Mouse (Mus musculus): ENCODE measurements around the gene Gm45717. TPM values are rescaled to one million over a fixed set of nuclear protein-coding genes. Genes with fewer than 3 reads are reported as not detected.

Gm45717 gene
- total and polyA plus RNA-seq, 2 experiments from 2014 or later: not detected

DNA sequence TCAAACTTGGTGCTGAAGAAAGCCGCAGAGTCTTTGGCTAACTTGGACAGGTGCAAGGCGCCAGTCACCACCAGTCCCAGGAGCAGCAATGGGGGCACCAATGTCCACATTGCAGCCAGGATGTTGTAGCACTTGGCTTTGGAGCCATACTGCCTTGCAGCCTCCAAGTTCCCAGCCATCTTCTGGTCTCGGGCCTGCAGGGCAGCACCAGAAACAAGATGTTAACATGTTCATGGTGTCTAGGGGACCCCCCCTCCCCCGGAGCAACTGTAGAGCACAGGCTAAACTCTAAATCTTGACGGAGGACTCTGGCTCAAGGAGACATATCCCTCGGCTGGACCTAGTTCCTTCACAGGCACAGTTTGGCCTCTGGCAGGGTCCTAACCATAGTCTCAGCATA is 6.5 kb downstream of the Gm45717 start:
- H3K4me2 ChIP-seq (ENCODE audit: low read depth, low read length): no peak overlapping the region
- no peak overlapping the region for H3K9ac ChIP-seq (replicated peaks; ENCODE audit: low read depth, low read length)
- ATAC-seq (ENCODE audit: insufficient read depth, low read depth) (no peak), DNase-seq (ENCODE audit: low spot score) (no peak)
- no peaks in the 10 kb centered on the region for H3K9me3 ChIP-seq (replicated peaks; ENCODE audit: control insufficient read depth, low read length)
- no peak overlapping the region for H3K4me3 ChIP-seq (ENCODE audit: low read depth, low read length)
- no peaks in the 10 kb centered on the region for H3K27me3 ChIP-seq (ENCODE audit: control insufficient read depth, insufficient read depth, low read length)
- peaks cover 28% of the 10 kb centered on the region; the same call in 1 of the 2 replicates for H3K36me3 ChIP-seq (replicated peaks; ENCODE audit: control insufficient read depth, insufficient read depth, low read length)
- WGBS: 77% methylated on average over 6 of the region's 6 CpGs
- TF ChIP-seq EP300 (IDR thresholded peaks at IDR 0.05; ENCODE audit: low read depth): no peak
- TF ChIP-seq CTCF (IDR thresholded peaks at IDR 0.05; ENCODE audit: low read depth): no peak
- peaks cover 37% of the 10 kb centered on the region for H3K4me1 ChIP-seq (ENCODE audit: control insufficient read depth, insufficient read depth)
- no peak overlapping the region for H3K27ac ChIP-seq (ENCODE audit: low read depth)

DNA sequence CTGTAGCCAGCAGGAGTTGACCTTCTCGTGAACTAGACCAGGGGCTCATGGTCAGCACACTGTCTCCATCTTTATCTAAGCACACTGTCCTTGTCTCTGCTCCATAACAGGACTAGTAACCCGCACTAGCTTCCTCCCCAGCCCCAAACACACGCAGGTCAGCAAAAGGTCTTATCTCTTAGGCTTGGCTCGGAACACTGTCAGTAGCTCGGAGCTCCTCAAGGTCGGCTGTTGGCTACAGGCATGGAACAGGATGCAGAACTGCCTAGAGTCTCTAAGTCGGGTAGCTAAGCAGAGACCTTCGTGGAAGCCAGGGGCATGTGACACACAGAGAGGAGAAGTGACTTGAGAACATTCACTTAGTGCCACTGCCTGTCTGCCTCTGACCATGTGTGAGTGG is 7.6 kb downstream of the Gm45717 start:
- 0 out of 2 replicates have a peak, but pooled peaks have one; percentile 14 for ATAC-seq (ENCODE audit: insufficient read depth, low read depth)
- Histone ChIP-seq H3K27ac (ENCODE audit: low read depth) (peak overlapping the region; percentile 68), H3K4me2 (ENCODE audit: low read depth, low read length) (no peak overlapping the region), H3K4me3 (ENCODE audit: low read depth, low read length) (no peak overlapping the region), H3K4me1 (ENCODE audit: control insufficient read depth, insufficient read depth) (peaks cover 33% of the 10 kb centered on the region), H3K9me3 (replicated peaks; ENCODE audit: control insufficient read depth, low read length) (no peaks in the 10 kb centered on the region), H3K36me3 (replicated peaks; ENCODE audit: control insufficient read depth, insufficient read depth, low read length) (peaks cover 28% of the 10 kb centered on the region; the same call in 1 of the 2 replicates), H3K9ac (replicated peaks; ENCODE audit: low read depth, low read length) (no peak overlapping the region), H3K27me3 (ENCODE audit: control insufficient read depth, insufficient read depth, low read length) (no peaks in the 10 kb centered on the region)
- whole genome bisulfite sequencing: 22% methylated on average over 8 of the region's 8 CpGs
- TF ChIP-seq EP300 (IDR thresholded peaks at IDR 0.05; ENCODE audit: low read depth) (no peak), CTCF (IDR thresholded peaks at IDR 0.05; ENCODE audit: low read depth) (no peak)
- peak; percentile 47 for DNase-seq (ENCODE audit: low spot score)

DNA sequence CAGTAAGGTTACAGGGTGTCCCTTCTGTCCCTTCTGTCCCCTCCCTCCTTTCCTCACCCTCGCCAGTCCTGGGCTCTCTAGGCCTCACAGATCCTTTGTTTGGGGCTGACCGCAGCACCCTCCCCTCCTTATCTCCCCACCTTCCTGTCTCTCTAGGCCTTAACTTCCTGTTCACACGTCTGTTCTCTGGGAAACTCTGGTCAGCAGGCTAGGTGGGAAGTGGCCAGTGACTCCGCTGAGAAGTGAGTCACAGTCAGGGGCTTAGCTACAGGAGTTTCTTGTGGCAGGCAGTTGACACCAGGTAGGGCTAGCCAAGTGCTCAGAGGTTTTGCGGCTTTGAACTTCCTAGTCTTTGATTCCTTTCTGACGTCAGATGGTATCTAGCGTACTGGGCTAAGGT is 8.8 kb downstream of the Gm45717 start:
- DNase-seq (ENCODE audit: low spot score): peak; percentile 74
- ATAC-seq (ENCODE audit: insufficient read depth, low read depth): peak; percentile 53
- 36% methylated on average over 7 of the region's 7 CpGs for WGBS
- H3K9me3 ChIP-seq (replicated peaks; ENCODE audit: control insufficient read depth, low read length): no peaks in the 10 kb centered on the region
- no peak overlapping the region for H3K4me3 ChIP-seq (ENCODE audit: low read depth, low read length)
- H3K9ac ChIP-seq (replicated peaks; ENCODE audit: low read depth, low read length): no peak overlapping the region
- peaks cover 28% of the 10 kb centered on the region; the same call in 1 of the 2 replicates for H3K36me3 ChIP-seq (replicated peaks; ENCODE audit: control insufficient read depth, insufficient read depth, low read length)
- H3K4me1 ChIP-seq (ENCODE audit: control insufficient read depth, insufficient read depth): peaks cover 39% of the 10 kb centered on the region
- no peak for TF ChIP-seq CTCF (IDR thresholded peaks at IDR 0.05; ENCODE audit: low read depth)
- peak; percentile 83 for TF ChIP-seq EP300 (IDR thresholded peaks at IDR 0.05; ENCODE audit: low read depth)
- peak overlapping the region; percentile 68 for H3K27ac ChIP-seq (ENCODE audit: low read depth)
- no peaks in the 10 kb centered on the region for H3K27me3 ChIP-seq (ENCODE audit: control insufficient read depth, insufficient read depth, low read length)
- no peak overlapping the region for H3K4me2 ChIP-seq (ENCODE audit: low read depth, low read length)

DNA sequence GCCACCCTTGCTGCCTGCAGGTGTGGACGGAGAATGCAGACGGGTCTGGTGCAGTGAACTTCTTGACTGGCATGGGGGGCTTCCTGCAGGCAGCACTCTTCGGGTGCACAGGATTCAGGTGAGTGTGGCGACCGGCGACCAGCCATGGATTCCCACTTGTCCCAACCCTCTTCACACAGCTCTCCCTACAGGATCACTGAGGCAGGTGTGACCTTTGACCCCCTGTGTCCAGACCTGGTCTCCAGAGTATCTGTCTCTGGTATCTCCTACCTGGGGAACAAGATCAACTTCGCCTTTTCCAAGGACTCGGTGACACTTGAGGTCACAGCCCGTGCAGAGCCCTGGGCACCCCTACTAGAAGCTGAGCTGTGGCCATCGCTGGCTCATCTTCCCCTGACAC is 9.4 kb downstream of the Gm45717 start:
- Histone ChIP-seq H3K4me3 (ENCODE audit: low read depth, low read length) (no peak overlapping the region), H3K4me1 (ENCODE audit: control insufficient read depth, insufficient read depth) (peaks cover 39% of the 10 kb centered on the region), H3K9ac (replicated peaks; ENCODE audit: low read depth, low read length) (no peak overlapping the region), H3K27ac (ENCODE audit: low read depth) (peak overlapping the region; percentile 68), H3K36me3 (replicated peaks; ENCODE audit: control insufficient read depth, insufficient read depth, low read length) (peaks cover 28% of the 10 kb centered on the region; the same call in 1 of the 2 replicates), H3K4me2 (ENCODE audit: low read depth, low read length) (no peak overlapping the region), H3K9me3 (replicated peaks; ENCODE audit: control insufficient read depth, low read length) (no peaks in the 10 kb centered on the region), H3K27me3 (ENCODE audit: control insufficient read depth, insufficient read depth, low read length) (no peaks in the 10 kb centered on the region)
- ATAC-seq (ENCODE audit: insufficient read depth, low read depth): no peak
- TF ChIP-seq CTCF (IDR thresholded peaks at IDR 0.05; ENCODE audit: low read depth): no peak
- no peak for TF ChIP-seq EP300 (IDR thresholded peaks at IDR 0.05; ENCODE audit: low read depth)
- no peak for DNase-seq (ENCODE audit: low spot score)
- WGBS: 87% methylated on average over 10 of the region's 10 CpGs

DNA sequence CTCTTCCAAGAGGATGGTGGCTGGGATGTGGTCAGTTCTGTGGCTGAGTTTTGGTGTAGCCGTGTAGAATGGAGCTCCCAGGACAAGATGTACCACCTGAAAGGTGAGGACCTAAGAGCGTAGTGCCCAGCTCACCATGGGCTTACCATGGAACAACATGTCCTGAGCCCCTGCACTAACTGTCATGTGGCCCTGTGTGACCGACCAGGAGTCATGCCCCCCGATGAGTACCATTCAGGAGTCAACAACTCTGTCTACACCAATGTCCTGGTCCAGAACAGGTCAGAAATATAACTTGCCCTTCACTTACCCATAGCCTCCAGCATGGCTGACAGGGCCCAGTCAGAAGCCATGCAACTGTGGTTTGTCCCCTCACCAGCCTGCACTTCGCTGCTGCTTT is 10.5 kb downstream of the Gm45717 start:
- no peak overlapping the region for H3K4me2 ChIP-seq (ENCODE audit: low read depth, low read length)
- no peak overlapping the region for H3K4me3 ChIP-seq (ENCODE audit: low read depth, low read length)
- no peak overlapping the region for H3K9ac ChIP-seq (replicated peaks; ENCODE audit: low read depth, low read length)
- H3K27ac ChIP-seq (ENCODE audit: low read depth): no peak overlapping the region
- H3K4me1 ChIP-seq (ENCODE audit: control insufficient read depth, insufficient read depth): peaks cover 31% of the 10 kb centered on the region; the same call in 1 of the 2 replicates
- no peak for DNase-seq (ENCODE audit: low spot score)
- no peak for ATAC-seq (ENCODE audit: insufficient read depth, low read depth)
- H3K36me3 ChIP-seq (replicated peaks; ENCODE audit: control insufficient read depth, insufficient read depth, low read length): peaks cover 28% of the 10 kb centered on the region; the same call in 1 of the 2 replicates
- 85% methylated on average over 5 of the region's 5 CpGs for WGBS
- TF ChIP-seq EP300 (IDR thresholded peaks at IDR 0.05; ENCODE audit: low read depth): no peak
- TF ChIP-seq CTCF (IDR thresholded peaks at IDR 0.05; ENCODE audit: low read depth): no peak
- no peaks in the 10 kb centered on the region for H3K9me3 ChIP-seq (replicated peaks; ENCODE audit: control insufficient read depth, low read length)
- H3K27me3 ChIP-seq (ENCODE audit: control insufficient read depth, insufficient read depth, low read length): no peaks in the 10 kb centered on the region

DNA sequence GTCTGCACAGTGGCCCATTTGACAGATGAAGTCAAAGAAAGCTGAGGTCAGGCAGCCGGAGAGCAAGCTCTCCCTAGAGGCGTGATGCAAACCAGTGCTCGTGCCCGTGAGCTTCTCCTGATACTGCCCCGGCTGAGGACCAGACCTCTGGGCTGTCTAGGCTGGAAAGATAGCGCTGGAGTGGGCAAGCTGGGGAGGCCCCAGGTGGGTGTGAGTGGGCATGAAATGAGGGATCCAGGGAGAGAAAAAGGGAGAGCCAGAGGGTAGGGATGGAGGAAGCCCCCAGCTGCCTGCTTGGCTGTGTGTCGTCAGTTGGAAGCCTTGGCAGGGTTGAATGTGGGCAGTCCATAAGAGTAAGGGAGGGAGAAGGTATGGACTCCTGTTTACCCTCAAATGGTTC is 11.5 kb downstream of the Gm45717 start:
- Histone ChIP-seq H3K4me1 (ENCODE audit: control insufficient read depth, insufficient read depth) (peaks cover 28% of the 10 kb centered on the region; the same call in 1 of the 2 replicates), H3K9ac (replicated peaks; ENCODE audit: low read depth, low read length) (no peak overlapping the region), H3K27me3 (ENCODE audit: control insufficient read depth, insufficient read depth, low read length) (no peaks in the 10 kb centered on the region), H3K36me3 (replicated peaks; ENCODE audit: control insufficient read depth, insufficient read depth, low read length) (0 out of 2 replicates have a peak, but pooled peaks cover 20% of the 10 kb centered on the region), H3K4me3 (ENCODE audit: low read depth, low read length) (no peak overlapping the region), H3K9me3 (replicated peaks; ENCODE audit: control insufficient read depth, low read length) (no peaks in the 10 kb centered on the region), H3K27ac (ENCODE audit: low read depth) (no peak overlapping the region), H3K4me2 (ENCODE audit: low read depth, low read length) (no peak overlapping the region)
- TF ChIP-seq EP300 (IDR thresholded peaks at IDR 0.05; ENCODE audit: low read depth) (no peak), CTCF (IDR thresholded peaks at IDR 0.05; ENCODE audit: low read depth) (no peak)
- ATAC-seq (ENCODE audit: insufficient read depth, low read depth) (no peak), DNase-seq (ENCODE audit: low spot score) (no peak)
- WGBS: 76% methylated on average over 7 of the region's 7 CpGs
